Mouse (Mus musculus) CH12.LX (cell line): Measurements from ENCODE around the gene Rffl. TPM values are rescaled to one million over a fixed set of nuclear protein-coding genes. Genes with fewer than 3 reads are reported as not detected.

ENCODE experiments used
- DNase-seq: peaks from one replicate; pipeline ENCODE4 v3.0.0-alpha.2; 2013; ENCODE audit errors: extremely low read depth
- H3K27ac ChIP-seq: 2 replicates; pipeline ENCODE4 v1.5.1; 2012; ENCODE audit warnings: low read depth, mild to moderate bottlenecking, control low read depth, moderate library complexity; ENCODE audit not compliant: insufficient read depth
- H3K27me3 ChIP-seq: replicated peaks from 2 replicates; pipeline ENCODE3; 2012; ENCODE audit warnings: inconsistent platforms
- H3K36me3 ChIP-seq, 2 experiments: replicated peaks in 1 of 2; 2 replicates each; pipeline versions ENCODE3 to v1.6.1; 2012; ENCODE audit warnings: inconsistent platforms in 1 of 2, low read length in 1 of 2, mild to moderate bottlenecking in 1 of 2, mixed read lengths in 1 of 2, moderate library complexity in 1 of 2; ENCODE audit not compliant: control insufficient read depth in 1 of 2, insufficient read depth in 1 of 2
- H3K4me1 ChIP-seq, 2 experiments: 2 replicates each; pipeline ENCODE4 v1.6.1; 2012; ENCODE audit warnings: inconsistent platforms in 1 of 2, moderate library complexity in 1 of 2; ENCODE audit not compliant: insufficient read depth in 2 of 2, control insufficient read depth in 1 of 2
- H3K4me2 ChIP-seq: 2 replicates; pipeline ENCODE4 v1.6.1; 2012; ENCODE audit warnings: low read depth, mild to moderate bottlenecking, control low read depth; ENCODE audit not compliant: poor library complexity, insufficient read depth, severe bottlenecking
- H3K4me3 ChIP-seq, 3 experiments: fragments of 150-350 bp in 1 of 3; sonication (generic) in 1 of 3; replicated peaks in 1 of 3; 2 replicates each; pipeline versions ENCODE3 to v1.5.1; 2011 to 2012; ENCODE audit warnings: low read depth in 2 of 3, low read length in 2 of 3, mild to moderate bottlenecking in 2 of 3, moderate library complexity in 2 of 3, control low read depth in 1 of 3, improper control_type of control experiment in 1 of 3, inconsistent platforms in 1 of 3, mixed read lengths in 1 of 3; ENCODE audit not compliant: poor library complexity in 1 of 3
- H3K79me2 ChIP-seq: replicated peaks from 2 replicates; pipeline ENCODE4 v1.6.1; 2012; ENCODE audit warnings: mild to moderate bottlenecking, moderate library complexity; ENCODE audit not compliant: control insufficient read depth, poor library complexity, insufficient read depth, severe bottlenecking; ENCODE audit errors: extremely low read depth
- H3K9ac ChIP-seq: 2 replicates; pipeline ENCODE4 v1.6.1; 2012; ENCODE audit warnings: low read depth, mild to moderate bottlenecking, control low read depth, moderate library complexity; ENCODE audit not compliant: insufficient read depth
- H3K9me3 ChIP-seq: replicated peaks from 2 replicates; pipeline ENCODE3; 2012; ENCODE audit warnings: low read length, inconsistent platforms, mixed read lengths
- BHLHE40 ChIP-seq: IDR thresholded peaks from 2 replicates; pipeline ENCODE4 v1.6.1; 2011; ENCODE audit warnings: mild to moderate bottlenecking, low read depth, low read length, improper control_type of control experiment
- CHD1 ChIP-seq: IDR thresholded peaks from 2 replicates; pipeline ENCODE4 v1.6.1; 2012; ENCODE audit warnings: low read depth, low read length, improper control_type of control experiment, inconsistent platforms
- CTCF ChIP-seq, 2 experiments: IDR thresholded peaks in 1 of 2; conservative IDR thresholded peaks in 1 of 2; 2 replicates each; pipeline ENCODE4 v1.5.1; 2011 to 2012; ENCODE audit warnings: low read depth in 2 of 2, low read length in 2 of 2, improper control_type of control experiment in 1 of 2, inconsistent platforms in 1 of 2, mild to moderate bottlenecking in 1 of 2, moderate library complexity in 1 of 2
- ELF1 ChIP-seq: IDR thresholded peaks from 2 replicates; pipeline ENCODE4 v1.6.1; 2014; ENCODE audit warnings: low read depth, mild to moderate bottlenecking, inconsistent platforms, low read length, improper control_type of control experiment
- GABPA ChIP-seq: IDR thresholded peaks from 2 replicates; pipeline ENCODE4 v1.6.1; 2012; ENCODE audit warnings: low read depth, low read length, improper control_type of control experiment, inconsistent platforms; ENCODE audit not compliant: insufficient replicate concordance
- HCFC1 ChIP-seq: IDR thresholded peaks from 2 replicates; pipeline ENCODE4 v1.6.1; 2012; ENCODE audit warnings: low read depth, mild to moderate bottlenecking, inconsistent platforms, low read length, improper control_type of control experiment
- MAX ChIP-seq: IDR thresholded peaks from 2 replicates; pipeline ENCODE4 v1.6.1; 2011; ENCODE audit warnings: low read length, improper control_type of control experiment
- MAZ ChIP-seq: IDR thresholded peaks from 2 replicates; pipeline ENCODE4 v1.6.1; 2012; ENCODE audit warnings: low read depth, mild to moderate bottlenecking, inconsistent platforms, low read length, improper control_type of control experiment, moderate library complexity
- MXI1 ChIP-seq: IDR thresholded peaks from 2 replicates; pipeline ENCODE4 v1.6.1; 2011; ENCODE audit warnings: mild to moderate bottlenecking, low read depth, low read length, improper control_type of control experiment
- NELFE ChIP-seq: IDR thresholded peaks from 2 replicates; pipeline ENCODE4 v1.6.1; 2011; ENCODE audit warnings: low read depth, low read length, improper control_type of control experiment
- PAX5 ChIP-seq: IDR thresholded peaks from 2 replicates; pipeline ENCODE4 v1.6.1; 2012; ENCODE audit warnings: low read length, inconsistent platforms, mixed read lengths
- POLR2AphosphoS2 ChIP-seq: IDR thresholded peaks from 2 replicates; pipeline ENCODE4 v1.6.1; 2011; ENCODE audit warnings: low read depth, low read length, improper control_type of control experiment
- USF2 ChIP-seq: conservative IDR thresholded peaks from 2 replicates; pipeline ENCODE4 v1.6.1; 2011; ENCODE audit warnings: low read depth, low read length, improper control_type of control experiment
- ZC3H11A ChIP-seq: IDR thresholded peaks from 2 replicates; pipeline ENCODE4 v1.6.1; 2012; ENCODE audit warnings: low read depth, mild to moderate bottlenecking, inconsistent platforms, low read length, improper control_type of control experiment
- ZKSCAN1 ChIP-seq: IDR thresholded peaks from 2 replicates; pipeline ENCODE4 v1.6.1; 2012; ENCODE audit warnings: low read depth, inconsistent platforms, low read length, improper control_type of control experiment, borderline replicate concordance
- ZMIZ1 ChIP-seq: IDR thresholded peaks from 2 replicates; pipeline ENCODE4 v1.6.1; 2012; ENCODE audit warnings: low read depth, mild to moderate bottlenecking, inconsistent platforms, low read length, improper control_type of control experiment
- ZNF384 ChIP-seq: IDR thresholded peaks from 2 replicates; pipeline ENCODE4 v1.6.1; 2012; ENCODE audit warnings: low read depth, low read length, improper control_type of control experiment, inconsistent platforms
- dilution Hi-C: fragments of 300-500 bp; cut with MboI; formaldehyde crosslinking; loops from 2 replicates; pipeline ENCODE4 v1.14.3; 2020; ENCODE audit warnings: low sequenced_read_pairs; ENCODE audit not compliant: extremely low pct_unique_long_range_greater_than_20kb, extremely low pct_ligation_motif_present
- in situ Hi-C: fragments of 300-500 bp; cut with MboI; formaldehyde crosslinking; loops from 3 replicates; pipeline ENCODE4 v1.14.3; 2019; ENCODE audit warnings: low sequenced_read_pairs, low pct_ligation_motif_present, low pct_unique_long_range_greater_than_20kb, mixed read lengths
- polyA plus RNA-seq: library from polyadenylated mRNA; unstranded; fragments of >175 nt; gene quantifications from 2 replicates; pipeline ENCODE4 v1.2.1, GENCODE M21; 2012; ENCODE audit warnings: low read depth; ENCODE audit not compliant: insufficient read length
- total RNA-seq, 2 experiments: library from RNA; depleted of rRNA; stranded (reverse); fragments of 300-350 nt in 1 of 2; fragments of >200 nt in 1 of 2; gene quantifications; 2 replicates each; pipeline ENCODE4 v1.2.3; 2012 to 2014

The Rffl gene
- total and polyA plus RNA-seq, 3 experiments = 1.2 to 16.5 (median 3.0) TPM

DNA sequence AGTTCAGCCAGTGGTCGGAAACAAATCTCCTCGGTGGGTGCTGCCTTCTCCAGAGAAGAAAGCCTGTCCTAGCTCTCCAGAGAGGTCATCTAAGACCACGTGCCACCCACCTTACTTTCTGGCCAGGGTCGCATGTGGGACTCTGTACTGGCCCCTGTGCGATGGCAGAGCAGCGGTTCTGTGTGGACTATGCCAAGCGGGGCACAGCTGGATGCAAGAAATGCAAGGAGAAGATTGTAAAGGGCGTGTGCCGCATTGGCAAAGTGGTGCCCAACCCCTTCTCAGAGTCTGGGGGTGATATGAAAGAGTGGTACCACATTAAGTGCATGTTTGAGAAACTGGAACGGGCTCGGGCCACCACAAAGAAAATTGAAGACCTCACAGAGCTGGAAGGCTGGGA lies 87.6 kb downstream of the Rffl start:
- Histone ChIP-seq H3K4me3 (no peak overlapping the region), H3K9me3 (no peaks in the 10 kb centered on the region), H3K9ac (no peak overlapping the region), H3K4me1 (peaks cover 0 to 42% of the 10 kb centered on the region in 2 experiments; a peak in 3 of 4 replicates), H3K36me3 (peaks cover 40 to 60% of the 10 kb centered on the region in 2 experiments), H3K27ac (no peak overlapping the region), H3K4me2 (no peak overlapping the region), H3K79me2 (peaks cover 33% of the 10 kb centered on the region), H3K27me3 (no peaks in the 10 kb centered on the region)
- no peak for DNase-seq
- TF ChIP-seq USF2 (no peak), ZC3H11A (no peak), ZNF384 (no peak), CTCF (conservative IDR thresholded peaks at IDR 0.05 in 1 of 2, IDR thresholded peaks at IDR 0.05 in 1 of 2; ENCODE audit: low read depth in 2 of 2, low read length in 2 of 2) (no peak), ZMIZ1 (no peak), MAX (no peak), PAX5 (no peak), CHD1 (no peak), HCFC1 (no peak), ELF1 (no peak), MAZ (no peak), ZKSCAN1 (no peak), MXI1 (no peak)
- dilution Hi-C loops = no loop called here
- in situ Hi-C loops = no loop called here

DNA sequence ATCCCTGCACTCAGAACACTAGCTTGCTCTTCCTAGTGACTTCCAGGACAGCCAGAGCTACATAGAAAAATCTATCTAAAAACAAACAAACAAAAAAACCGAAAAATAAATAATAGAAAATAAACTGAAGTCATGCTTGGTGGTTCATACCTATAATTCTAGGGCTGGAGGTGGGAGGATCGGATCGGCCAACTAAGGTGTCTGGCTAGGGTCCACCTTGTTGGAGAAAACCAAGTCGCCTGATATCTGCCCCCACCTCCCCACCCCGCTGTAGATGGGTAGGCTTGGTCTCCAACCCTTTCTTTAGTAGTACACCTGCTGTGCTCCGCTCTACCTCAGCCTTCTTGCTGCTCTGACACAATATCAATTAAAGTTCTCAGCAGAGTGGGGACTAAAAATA lies 88.8 kb downstream of the Rffl start:
- H3K9me3 ChIP-seq = no peaks in the 10 kb centered on the region
- H3K27ac ChIP-seq = no peak overlapping the region
- H3K79me2 ChIP-seq = peaks cover 33% of the 10 kb centered on the region
- no peaks in the 10 kb centered on the region for H3K27me3 ChIP-seq
- peak overlapping the region; percentile 52 for H3K4me2 ChIP-seq
- TF ChIP-seq CTCF (conservative IDR thresholded peaks at IDR 0.05 in 1 of 2, IDR thresholded peaks at IDR 0.05 in 1 of 2; ENCODE audit: low read depth in 2 of 2, low read length in 2 of 2) = no peak
- TF ChIP-seq POLR2AphosphoS2 = no peak
- no peak for TF ChIP-seq BHLHE40
- TF ChIP-seq CHD1 = 0 out of 2 replicates have a peak, but pooled peaks have one; percentile 15
- TF ChIP-seq ZNF384 = no peak
- no peak for TF ChIP-seq GABPA
- no peak for TF ChIP-seq NELFE
- dilution Hi-C loops = no loop called here
- peak overlapping the region; percentile 94 for H3K9ac ChIP-seq
- in situ Hi-C loops = no loop called here
- DNase-seq = no peak
- H3K4me3 ChIP-seq = peak overlapping the region; percentile 76 to 98 (median 80)
- peaks cover 31 to 55% of the 10 kb centered on the region in 2 experiments for H3K36me3 ChIP-seq
- H3K4me1 ChIP-seq = peaks cover 0 to 42% of the 10 kb centered on the region in 2 experiments; a peak in 3 of 4 replicates
